Mouse (Mus musculus) layer of hippocampus, postnatal 36 days (tissue): ENCODE results near the gene Erbb2. TPM values are rescaled to one million over a fixed set of nuclear protein-coding genes. Genes with fewer than 3 reads are reported as not detected.

ENCODE experiments used
- DNase-seq, 2 experiments: peaks; one replicate each; pipeline ENCODE4 v3.0.0; 2022
- total RNA-seq, 2 experiments: library from RNA; stranded (reverse); gene quantifications; 2 replicates each; pipeline ENCODE4 v1.2.3; 2021

The Erbb2 gene
- total RNA-seq, 2 experiments from 2014 or later, result 1.6 to 2.1 TPM

GRCm38 (mm10) chr11:98385638-98386585 lies 26.4 kb upstream of the Erbb2 start, which contains the start of gene Pnmt:
TSS of gene Pnmt (plus strand) at chr11:98386450.
- no peak for DNase-seq

GRCm38 (mm10) chr11:98386596-98386995 lies 25.7 kb upstream of the Erbb2 start:
- DNase-seq, result no peak

- no peak for DNase-seq
Observed at GRCm38 (mm10) chr11:98387056-98387577, 25.2 kb upstream of the Erbb2 start.

DNA sequence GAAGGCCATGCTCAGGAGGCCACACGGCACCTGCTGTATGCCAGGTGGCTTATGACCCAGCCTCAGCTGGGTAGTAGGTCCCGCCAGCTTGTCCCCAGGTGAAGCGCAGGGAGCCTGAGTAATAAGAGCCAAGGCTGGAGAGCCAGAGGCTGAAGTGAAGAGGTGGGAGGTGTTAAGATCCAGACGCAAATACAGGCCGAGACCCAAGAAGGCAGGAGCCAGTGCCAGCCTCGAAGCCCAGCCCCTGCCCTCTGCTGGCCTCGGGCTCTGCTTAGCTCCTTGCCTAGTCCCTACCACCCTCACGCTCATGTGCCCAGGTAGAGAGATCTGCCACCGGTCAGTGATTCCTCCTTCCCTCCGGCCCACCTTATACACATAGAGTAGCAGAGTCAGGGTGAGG lies 24.0 kb upstream of the Erbb2 start:
- DNase-seq, result no peak

- peak; percentile 56 to 57 for DNase-seq
Observed at GRCm38 (mm10) chr11:98389221-98389780, 23.0 kb upstream of the Erbb2 start.

DNA sequence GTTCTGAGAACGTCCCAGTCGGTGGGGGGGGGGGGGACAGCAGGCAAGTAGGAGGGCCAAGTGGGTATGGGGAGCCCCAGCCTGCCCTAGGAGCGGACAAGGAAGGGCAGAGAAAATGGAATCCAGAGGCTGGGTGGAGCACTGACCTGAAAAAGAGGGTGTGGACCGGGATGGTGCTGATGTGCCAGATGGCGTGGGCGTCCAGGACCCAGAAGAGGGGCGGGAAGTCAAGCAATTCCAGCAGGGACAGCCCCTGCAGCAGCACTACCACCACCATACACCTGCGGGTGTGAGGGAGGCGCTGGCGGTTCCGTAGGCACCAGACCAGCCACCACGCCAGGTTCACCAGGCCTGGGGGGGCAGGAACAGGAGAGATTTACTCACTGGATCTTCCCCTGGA lies 22.1 kb upstream of the Erbb2 start:
- no peak for DNase-seq

- DNase-seq, result no peak
Observed at GRCm38 (mm10) chr11:98392034-98392433, 20.2 kb upstream of the Erbb2 start.

DNA sequence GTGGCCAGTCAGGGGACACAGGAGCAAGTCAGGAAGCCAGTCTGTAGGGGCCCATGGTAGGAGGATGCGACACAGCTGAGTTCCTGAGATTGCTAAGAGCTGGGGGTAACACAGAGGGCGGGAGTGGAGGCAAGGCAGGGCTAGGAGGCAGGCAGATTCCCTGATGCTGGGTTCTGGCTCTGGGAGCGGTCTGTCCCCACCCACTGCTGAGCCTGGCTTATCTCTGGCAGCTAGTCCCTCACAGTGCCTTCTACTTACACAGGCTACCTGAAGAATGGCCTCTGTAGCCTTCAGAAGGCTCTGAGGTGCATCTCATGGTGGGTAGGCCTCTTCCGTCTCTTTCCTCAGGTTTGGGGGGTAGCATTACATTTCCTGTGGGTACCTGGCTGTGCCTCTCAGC lies 19.6 kb upstream of the Erbb2 start:
- no peak for DNase-seq

DNA sequence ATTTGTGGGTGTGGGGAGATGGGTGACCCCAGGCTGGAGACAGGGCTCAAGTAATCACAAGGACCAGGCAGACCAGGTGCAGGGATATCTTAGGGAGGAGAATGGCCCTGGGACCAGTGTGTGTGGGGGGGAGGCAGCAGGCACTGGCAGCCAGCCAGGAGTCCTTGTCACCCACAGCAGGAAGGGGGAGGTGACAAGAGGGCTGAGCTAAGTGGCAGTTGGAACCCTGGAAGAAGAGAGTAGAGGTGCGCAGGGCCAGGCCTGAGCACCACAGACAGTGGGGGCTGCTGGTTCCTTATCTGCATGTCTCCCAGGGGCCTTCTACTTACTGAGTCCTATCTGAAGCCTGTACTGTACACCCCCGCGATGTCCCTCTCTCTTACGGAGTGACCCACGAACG lies 19.0 kb upstream of the Erbb2 start:
- DNase-seq, result no peak

GRCm38 (mm10) chr11:98394301-98394700 lies 18.0 kb upstream of the Erbb2 start:
- DNase-seq, result no peak

- no peak for DNase-seq
Observed at GRCm38 (mm10) chr11:98395041-98395440, 17.2 kb upstream of the Erbb2 start.

DNA sequence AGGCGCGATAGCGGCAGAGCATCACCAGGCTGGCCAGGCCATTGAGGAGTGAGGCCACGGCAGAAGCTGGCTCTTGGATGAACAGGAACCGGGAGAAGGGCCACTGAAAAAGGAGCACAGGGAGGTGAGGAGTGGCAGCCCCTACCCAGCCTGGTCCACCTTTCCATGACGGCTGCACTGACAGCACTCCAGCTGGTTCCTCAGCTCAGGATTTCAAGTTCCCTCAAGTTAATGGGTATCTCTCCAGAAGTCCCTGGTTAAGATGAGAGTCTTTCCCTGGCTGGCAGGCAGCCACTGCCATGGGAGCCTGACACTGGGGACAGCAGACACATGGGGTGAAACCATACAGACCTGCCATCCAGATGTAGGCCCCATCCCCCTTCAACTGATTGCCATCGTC lies 14.3 kb upstream of the Erbb2 start:
- DNase-seq, result no peak

- peak; percentile 87 to 92 for DNase-seq
Observed at GRCm38 (mm10) chr11:98400161-98400726, 12.0 kb upstream of the Erbb2 start, which contains the start of gene Pgap3. TSS of gene Pgap3 (minus strand) at chr11:98400490.

- DNase-seq, result no peak
Observed at GRCm38 (mm10) chr11:98400816-98401215, 11.5 kb upstream of the Erbb2 start.

GRCm38 (mm10) chr11:98406621-98407020 lies 5.6 kb upstream of the Erbb2 start:
- DNase-seq, result no peak

DNA sequence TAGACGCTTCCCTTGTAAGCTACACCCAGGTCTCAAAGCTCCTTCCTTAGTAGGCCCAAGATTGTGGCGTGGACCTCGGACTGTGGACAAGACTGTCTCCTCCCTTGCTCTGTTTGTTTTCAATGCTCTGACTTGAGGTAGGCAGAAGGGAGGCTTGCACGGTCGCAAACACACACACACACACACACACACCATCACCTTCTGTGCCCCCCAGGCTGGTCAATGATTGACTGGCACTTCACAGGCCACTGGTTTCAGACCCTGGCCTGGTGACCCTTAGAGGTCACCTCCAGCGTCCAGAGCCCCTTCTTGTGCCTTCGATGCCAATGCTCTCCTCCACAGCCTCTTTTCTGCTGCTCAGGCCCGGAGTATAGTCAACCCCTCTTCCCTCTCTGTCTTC lies 3.4 kb upstream of the Erbb2 start:
- no peak for DNase-seq

- DNase-seq, result no peak
Observed at GRCm38 (mm10) chr11:98409341-98409822, 2.9 kb upstream of the Erbb2 start.

DNA sequence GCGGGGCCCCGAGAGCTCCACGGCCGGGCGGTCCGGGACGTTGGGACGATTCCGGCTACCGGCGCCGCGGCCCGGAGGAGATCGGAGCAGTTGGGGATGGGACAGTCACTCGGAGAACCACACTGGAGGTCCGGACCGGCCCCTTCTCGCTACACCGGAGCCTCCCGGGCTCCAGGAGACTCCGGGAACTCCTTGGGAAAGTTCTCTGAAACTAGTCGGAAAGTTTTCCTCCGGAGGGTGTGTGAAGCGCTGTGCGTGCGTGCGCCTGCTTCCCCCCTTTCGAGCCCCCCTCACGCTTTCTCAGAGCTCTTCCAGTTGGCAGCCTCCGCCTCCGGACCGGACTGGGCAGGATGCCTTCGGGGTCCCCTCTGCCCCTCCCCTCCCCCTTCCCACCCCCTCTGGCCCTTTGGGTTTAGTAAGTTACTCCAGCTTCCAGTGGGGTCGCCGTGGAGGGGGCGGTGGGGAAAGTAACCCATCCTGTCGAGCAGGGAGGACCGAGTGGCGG lies 579 bp downstream of the Erbb2 start:
- DNase-seq, result no peak

DNA sequence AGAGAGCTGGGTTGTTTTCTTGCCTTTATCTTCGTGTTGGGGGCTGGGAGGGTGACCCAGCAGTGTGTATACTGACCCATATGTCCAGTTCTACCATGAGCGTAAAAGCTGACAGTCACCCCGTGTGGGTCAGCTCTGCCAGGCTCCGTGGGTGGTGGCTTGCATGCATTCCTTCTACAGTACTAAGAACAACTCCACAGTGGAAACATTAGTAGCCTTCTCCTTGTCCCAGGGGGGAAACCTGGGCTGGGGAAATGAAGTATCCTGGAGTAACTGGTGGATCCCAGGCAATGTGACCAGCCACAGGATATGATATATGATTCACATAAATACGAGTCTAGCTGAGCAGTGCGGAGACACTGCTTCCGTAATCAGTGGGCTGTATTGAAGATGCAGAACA lies 1.5 kb downstream of the Erbb2 start:
- DNase-seq, result no peak

GRCm38 (mm10) chr11:98414162-98414561 lies 1.9 kb downstream of the Erbb2 start:
- no peak for DNase-seq

GRCm38 (mm10) chr11:98417074-98417473 lies 4.8 kb downstream of the Erbb2 start:
- DNase-seq, result no peak

- no peak for DNase-seq
Observed at GRCm38 (mm10) chr11:98418273-98418672, 6.0 kb downstream of the Erbb2 start.
